Mouse (Mus musculus) ES-E14 (cell line): ENCODE measurements at regions not wholly inside any gene's neighbourhood (a gene's known extent, or its start where the extent isn't known, plus 50 kb on each side); places are given as distances from the start of the nearest gene placed in this dataset.

ENCODE experiments used
- HCFC1 ChIP-seq: IDR thresholded peaks from 2 replicates; pipeline ENCODE4 v1.6.1; 2012; ENCODE audit warnings: low read length, inconsistent platforms, borderline replicate concordance; ENCODE audit not compliant: insufficient read depth
- MAFK ChIP-seq: IDR thresholded peaks from 2 replicates; pipeline ENCODE4 v1.6.1; 2014; ENCODE audit warnings: mild to moderate bottlenecking, low read depth, low read length, inconsistent platforms; ENCODE audit not compliant: insufficient read depth
- ZC3H11A ChIP-seq: IDR thresholded peaks from 2 replicates; pipeline ENCODE4 v1.6.1; 2012; ENCODE audit warnings: low read depth, mild to moderate bottlenecking, inconsistent platforms, low read length, borderline replicate concordance

DNA sequence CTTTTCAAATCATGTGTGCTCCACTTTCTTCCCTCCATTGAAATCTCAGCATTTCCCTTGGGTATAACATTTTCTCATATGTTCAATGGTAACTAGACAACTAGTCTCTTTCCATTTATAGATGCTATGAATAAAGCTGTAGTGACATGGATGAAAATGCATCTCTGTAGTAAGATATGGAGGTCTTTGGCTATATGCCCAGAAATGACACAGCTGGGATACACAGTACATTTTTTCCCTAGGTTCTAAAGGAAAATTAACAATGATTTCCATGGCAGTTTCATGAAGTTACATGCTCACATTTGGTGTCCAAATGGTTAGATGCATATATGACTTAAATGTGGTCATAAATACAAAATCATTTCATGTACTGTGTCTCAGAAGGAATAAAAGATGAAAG lies 99.0 kb downstream of the Prl2c2 start:
- TF ChIP-seq ZC3H11A: no peak
- no peak for TF ChIP-seq MAFK
- TF ChIP-seq HCFC1: no peak
